Mouse (Mus musculus) urinary bladder, postnatal 0 days (tissue): ENCODE measurements around the gene Manf. TPM values are rescaled to one million over a fixed set of nuclear protein-coding genes. Genes with fewer than 3 reads are reported as not detected.

ENCODE experiments used
- polyA plus RNA-seq: library from polyadenylated mRNA; unstranded; fragments of >200 nt; fragmentation: Nextera tagmentation; extraction: Ambion mirVana; gene quantifications from 2 replicates; pipeline ENCODE4 v1.2.1, GENCODE M21; 2015

The Manf gene
- 175 and 238 TPM in 2 replicates for polyA plus RNA-seq

DNA sequence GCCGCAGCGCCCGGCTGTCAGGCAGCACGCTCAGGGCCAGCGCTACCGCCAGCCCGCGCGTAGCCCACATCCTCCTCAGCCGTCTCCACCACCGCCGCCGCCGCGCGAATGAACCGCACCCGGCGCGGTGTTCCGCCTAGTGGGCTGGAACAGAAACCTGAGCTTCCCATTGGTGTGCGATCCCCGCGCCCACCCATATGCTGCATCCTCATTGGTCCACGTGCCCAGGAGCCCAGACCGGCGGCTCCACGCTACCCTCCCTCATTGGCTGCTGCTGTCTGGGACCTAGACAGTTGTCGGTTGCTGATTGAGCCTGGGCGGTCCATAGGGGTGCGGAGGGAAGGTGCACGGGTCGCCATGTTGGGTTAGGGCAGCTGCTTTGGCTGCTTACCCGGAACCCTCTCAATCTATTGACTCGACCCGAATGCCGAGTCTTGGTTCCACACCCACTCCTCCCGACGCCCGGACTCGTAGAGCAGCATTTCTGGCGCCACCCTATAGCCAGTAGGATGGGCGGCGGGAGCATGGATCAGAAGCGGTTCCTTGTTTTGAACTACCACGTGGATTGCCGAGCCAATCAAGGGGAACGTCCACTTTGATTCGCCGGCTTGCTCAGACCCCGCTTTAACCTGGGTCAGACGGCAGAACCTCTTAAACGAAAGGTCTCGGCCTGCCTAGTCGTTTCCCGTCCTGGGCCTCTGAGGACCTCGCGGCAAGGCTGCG is at the start of gene Manf:
Gene Manf, minus strand, starts transcription at position 151 of the 723 bp plus-strand sequence.

DNA sequence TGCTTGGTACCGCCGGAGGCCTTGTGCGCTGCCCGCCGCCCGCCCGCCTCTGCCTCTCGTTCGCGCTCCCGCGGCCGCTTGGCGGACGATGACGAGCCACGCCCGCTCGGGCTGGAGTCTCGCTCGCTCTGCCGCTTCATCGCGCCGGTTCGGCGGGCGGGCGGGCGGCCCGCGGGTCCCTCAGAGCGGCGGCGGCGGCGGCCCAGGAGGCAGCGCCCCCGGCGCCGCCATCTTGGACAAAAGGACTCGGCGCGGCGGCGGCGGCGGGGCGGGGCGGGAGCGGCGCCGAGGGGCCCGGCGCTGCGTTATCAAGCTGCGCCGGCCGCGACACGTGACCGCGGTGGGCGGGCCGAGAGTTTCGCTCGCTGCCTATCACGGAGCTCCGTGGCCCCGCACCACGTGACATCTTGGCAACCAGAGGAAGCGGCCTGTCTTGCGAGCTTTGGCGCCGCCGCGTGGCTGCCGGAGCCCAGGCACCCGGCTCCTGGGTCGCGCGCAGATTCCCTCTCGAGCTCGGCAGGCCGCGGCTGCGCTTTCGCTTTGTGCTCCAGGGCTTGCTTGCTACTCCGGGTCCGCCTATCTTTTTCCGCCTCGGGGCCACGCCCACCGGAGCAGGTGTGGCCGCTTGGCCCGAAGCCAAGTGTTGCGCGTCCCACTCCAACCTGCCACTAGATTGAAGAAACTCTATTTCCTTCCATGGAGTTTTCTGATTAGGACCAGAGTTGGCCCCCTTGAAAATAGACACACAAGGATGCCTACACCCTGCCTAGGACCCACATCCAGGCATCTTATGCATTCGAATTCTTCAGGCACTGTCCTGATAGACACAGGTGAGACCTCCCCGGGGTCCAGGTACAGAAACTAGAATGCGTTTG is 4.7 kb downstream of the Manf start, which contains the start of gene Rbm15b:
Gene Rbm15b, minus strand, starts transcription at position 601 of the 875 bp plus-strand sequence.

DNA sequence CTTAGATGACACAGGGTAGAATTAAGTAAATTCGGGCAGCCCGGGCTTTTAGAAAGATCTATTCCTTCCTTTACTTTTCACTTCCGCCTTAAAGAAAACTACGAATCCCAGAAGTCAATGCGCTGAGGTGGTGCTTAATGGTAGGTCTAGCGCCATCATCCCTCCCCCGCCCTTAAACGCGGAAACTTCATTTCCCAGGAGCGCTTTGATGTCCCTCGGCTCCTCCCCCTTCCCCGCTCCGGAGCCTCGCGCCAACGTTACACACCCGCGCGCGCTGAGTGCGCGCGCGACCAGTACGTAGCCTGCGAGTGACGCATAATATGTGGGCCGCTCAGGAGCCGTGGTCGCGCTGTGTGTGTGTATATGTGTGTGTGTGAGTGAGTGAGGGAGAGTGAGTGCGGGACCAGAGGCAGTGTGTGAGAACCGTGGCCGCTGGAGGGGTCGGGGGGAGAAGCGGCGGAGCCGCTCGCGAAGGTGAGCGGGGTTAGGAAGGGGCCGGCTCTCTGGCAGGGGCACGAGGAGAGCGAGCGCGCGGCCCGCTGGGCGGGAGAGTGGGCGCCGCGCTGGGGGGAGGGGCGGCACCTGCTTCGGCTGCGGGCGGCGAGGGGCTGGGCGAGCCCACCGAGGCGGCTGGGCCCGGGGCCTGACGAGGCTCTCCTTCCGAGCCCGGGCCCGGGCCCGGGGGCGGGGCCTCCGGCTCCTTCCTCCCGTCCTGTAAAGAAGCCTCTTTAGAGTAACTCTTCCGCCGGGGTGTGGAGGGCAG is 70.0 kb downstream of the Manf start, which contains the start of gene Dcaf1:
Gene Dcaf1, plus strand, starts transcription at position 257 of the 763 bp plus-strand sequence.

GRCm38 (mm10) chr9:106788812-106789321 is 102.9 kb downstream of the Manf start, which contains the start of gene Rad54l2:
Gene Rad54l2, minus strand, starts transcription at chr9:106789194.

Other genes with a start within 250 kb of the Manf start
- gene Grm2, start 235.9 kb downstream of the Manf start, polyA plus RNA-seq: not detected in 2 replicates
- 65.0 and 76.5 TPM in 2 replicates for gene Tex264, start 206.1 kb downstream of the Manf start, polyA plus RNA-seq
- gene Rad54l2, start 102.8 kb downstream of the Manf start, polyA plus RNA-seq: 2.5 TPM in 2 replicates
- gene Dcaf1, start 70.1 kb downstream of the Manf start, polyA plus RNA-seq: 5.7 and 7.8 TPM in 2 replicates
- 3.2 and 4.3 TPM in 2 replicates for gene Rbm15b, start 4.6 kb downstream of the Manf start, polyA plus RNA-seq